Mouse (Mus musculus) left cerebral cortex, postnatal 25 days (tissue): ENCODE data around the gene Chd9. TPM values are rescaled to one million over a fixed set of nuclear protein-coding genes. Genes with fewer than 3 reads are reported as not detected.
"Not testable (repeated sequence)": the region's sequence is repeated elsewhere in the genome, so short reads cannot be mapped to it uniquely, and the experiment has no call there.

Source experiments
- DNase-seq, 2 experiments: peaks; one replicate each; pipeline ENCODE4 v3.0.0; 2022; ENCODE audit warnings: low spot score in 2 of 2, mixed read lengths in 1 of 2
- intact Hi-C: fragments of 180-260 bp; cut with DNase I; formaldehyde crosslinking; loops from one replicate; pipeline ENCODE4 v1.15.1; 2025
- total RNA-seq, 2 experiments: library from RNA; stranded (reverse); gene quantifications; 2 replicates each; pipeline ENCODE4 v1.2.3; 2021

Gene Chd9
- total RNA-seq, 2 experiments from 2014 or later = 194 to 203 TPM

DNA sequence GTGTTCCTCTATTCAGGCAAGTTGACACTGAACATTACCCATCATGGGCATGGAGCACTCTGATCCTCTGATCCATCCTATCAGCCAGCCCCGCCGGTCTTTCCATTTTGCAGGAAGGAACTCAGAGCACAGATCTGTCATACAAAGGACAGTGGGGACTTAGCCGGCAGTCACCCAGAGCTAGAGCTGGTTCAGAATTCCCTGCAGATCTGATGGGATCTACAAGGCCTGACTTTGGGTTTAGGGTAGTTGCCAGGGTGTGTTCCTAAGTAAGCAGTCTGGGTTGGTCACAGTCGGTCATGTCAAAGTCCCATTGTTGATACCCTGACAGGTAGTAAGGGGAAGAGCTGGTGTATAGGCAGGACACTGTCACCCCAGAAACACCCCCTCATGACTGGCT, 39.8 kb downstream of the Chd9 start:
- intact Hi-C loops = loop anchor here (2.0 kb wide), 2 partner anchors 31 to 39 kb away; partner anchors contain the start of gene Chd9

GRCm38 (mm10) chr8:90868334-90868733, 40.2 kb downstream of the Chd9 start:
- intact Hi-C loops = loop anchor here (2.0 kb wide), 2 partner anchors 32 to 40 kb away; partner anchors contain the start of gene Chd9
- DNase-seq = peak; percentile 49 to 95

More for the DNA sequence above, 39.8 kb downstream of the Chd9 start:
- no peak for DNase-seq

DNA sequence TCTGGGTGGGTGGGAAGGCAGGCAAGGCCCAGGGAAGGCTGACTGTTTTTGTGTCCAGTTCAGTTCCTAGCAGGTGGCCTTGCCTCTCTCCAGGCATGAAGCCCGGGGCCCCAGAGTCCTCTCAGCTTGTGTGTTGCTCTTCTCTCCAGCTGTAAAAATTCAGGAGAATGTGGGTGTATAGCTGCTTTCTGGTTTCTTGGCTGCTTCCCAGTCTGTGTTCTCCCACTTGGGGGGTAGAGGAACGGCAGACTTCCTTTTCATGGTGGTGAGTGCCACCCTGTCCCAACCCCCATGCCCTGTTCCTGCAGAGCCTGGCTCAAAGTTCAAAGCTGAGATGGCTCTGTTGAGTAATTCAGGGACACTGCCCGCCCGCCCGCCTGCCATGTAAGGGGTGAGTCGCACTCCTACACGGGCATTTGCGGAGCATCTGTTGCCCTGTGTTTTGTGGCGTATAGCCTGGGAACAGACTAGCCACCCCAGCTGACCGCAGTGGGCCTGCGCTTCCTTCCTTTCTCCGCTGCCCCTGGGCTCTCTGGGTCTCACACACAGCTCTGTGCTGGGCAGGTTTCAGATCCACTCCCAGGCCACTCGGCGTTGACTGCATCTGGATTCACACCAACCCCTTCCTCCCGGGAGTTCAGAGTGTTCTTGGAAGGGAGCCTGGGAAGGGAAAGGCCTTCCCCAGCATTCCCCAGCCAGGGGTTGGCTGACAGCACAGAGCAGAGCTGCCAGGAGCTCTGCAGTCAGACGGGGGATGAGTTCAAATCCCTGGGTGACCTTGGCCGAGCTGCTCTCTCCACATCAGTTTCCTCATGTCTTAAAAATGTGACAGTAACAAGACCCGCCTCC, 41.1 kb downstream of the Chd9 start:
- intact Hi-C loops = loop anchor here (1.0 to 2.0 kb wide), 4 partner anchors 8 to 40 kb away; partner anchors contain the start of gene Chd9
- DNase-seq = peak; percentile 77 to 91

GRCm38 (mm10) chr8:90869920-90870777, 42.0 kb downstream of the Chd9 start:
- intact Hi-C loops = loop anchor here (1.0 to 2.0 kb wide), 4 partner anchors 7 to 41 kb away; partner anchors contain the start of gene Chd9

DNA sequence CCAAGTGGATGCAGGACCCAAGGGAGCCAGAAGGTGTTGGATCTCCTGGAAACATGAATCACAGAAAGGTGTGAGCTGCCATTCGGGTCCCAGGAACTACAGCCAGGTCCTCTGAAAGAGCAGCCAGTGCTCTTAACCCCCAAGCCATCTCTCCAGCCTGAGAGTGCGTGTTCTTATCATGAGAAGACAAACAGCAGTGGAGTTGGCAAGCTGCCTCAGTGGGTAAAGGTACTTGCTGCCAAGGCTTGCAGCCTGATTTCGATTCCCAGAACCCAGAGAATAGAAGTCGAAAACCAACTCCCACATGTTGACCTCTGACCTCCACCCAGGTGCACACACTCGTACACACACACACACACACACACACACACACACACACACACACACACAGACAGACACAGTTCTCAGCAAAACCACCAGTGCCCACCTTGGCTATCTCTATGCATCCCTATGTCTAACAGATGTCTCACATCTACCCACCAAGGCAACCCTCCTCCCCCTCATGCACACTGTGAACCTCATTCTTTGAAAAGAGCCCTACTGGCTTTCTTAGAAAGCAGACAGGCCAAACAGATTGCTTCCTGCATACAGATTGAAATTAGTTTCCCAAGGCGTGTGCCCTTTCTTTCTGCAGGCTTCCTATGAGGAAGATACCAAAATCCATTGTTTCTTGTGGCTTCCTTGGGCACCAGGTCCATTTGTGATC, 43.4 kb downstream of the Chd9 start:
- peak in 1 of 2 experiments; percentile 56 for DNase-seq
- intact Hi-C loops = no loop called here

More at GRCm38 (mm10) chr8:90869920-90870777, 42.0 kb downstream of the Chd9 start:
- DNase-seq = peak; percentile 54 to 89

DNA sequence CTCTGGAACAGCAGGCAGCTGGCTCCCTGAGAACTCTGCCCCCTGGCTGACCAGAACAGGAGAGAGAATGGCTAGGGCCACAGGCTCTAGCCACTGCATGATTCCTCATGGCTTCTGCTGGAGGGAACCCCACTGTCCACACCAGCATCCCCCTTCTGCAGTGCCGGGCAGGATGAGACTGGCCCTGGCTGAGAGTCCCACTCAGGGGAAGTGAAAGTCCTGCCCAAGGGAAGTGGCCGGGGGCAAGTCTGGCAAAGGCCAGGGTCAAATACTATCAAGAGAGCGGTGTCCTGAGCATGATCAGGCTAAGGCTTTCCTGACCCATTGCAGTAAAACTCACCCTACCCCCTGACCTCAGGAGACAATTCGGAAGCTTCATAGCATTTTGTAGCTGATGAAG, 44.9 kb downstream of the Chd9 start:
- DNase-seq = peak in 1 of 2 experiments; percentile 40
- intact Hi-C loops = no loop called here

DNA sequence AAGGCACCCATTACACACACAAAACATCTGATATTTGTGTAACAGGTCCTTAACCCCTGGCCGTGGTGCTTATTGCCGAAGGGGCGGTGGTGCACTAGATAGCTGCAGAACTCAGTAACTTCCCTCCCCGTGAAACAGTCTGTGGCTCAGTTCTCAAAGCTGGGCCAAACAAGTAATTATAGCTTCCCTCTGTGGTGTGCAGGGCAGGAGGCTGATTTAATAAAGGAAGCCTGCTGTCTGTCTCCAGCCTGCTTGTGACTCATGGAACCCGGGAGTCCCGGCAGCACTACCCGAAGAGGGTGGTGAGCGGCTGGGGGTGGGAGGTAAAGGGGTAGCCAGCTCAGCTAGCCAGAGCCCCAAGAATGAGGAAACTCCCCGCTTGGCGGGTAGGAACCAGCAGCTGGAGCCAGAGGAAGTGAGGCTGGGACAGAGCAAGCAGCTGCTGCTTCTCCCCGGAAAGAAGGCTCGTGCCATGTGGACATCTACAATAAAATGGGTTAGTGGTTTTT, 48.1 kb downstream of the Chd9 start:
- intact Hi-C loops = loop anchor here (2.0 kb wide), 2 partner anchors 33 to 47 kb away; partner anchors contain the start of gene Chd9
- peak; percentile 75 to 92 for DNase-seq

DNA sequence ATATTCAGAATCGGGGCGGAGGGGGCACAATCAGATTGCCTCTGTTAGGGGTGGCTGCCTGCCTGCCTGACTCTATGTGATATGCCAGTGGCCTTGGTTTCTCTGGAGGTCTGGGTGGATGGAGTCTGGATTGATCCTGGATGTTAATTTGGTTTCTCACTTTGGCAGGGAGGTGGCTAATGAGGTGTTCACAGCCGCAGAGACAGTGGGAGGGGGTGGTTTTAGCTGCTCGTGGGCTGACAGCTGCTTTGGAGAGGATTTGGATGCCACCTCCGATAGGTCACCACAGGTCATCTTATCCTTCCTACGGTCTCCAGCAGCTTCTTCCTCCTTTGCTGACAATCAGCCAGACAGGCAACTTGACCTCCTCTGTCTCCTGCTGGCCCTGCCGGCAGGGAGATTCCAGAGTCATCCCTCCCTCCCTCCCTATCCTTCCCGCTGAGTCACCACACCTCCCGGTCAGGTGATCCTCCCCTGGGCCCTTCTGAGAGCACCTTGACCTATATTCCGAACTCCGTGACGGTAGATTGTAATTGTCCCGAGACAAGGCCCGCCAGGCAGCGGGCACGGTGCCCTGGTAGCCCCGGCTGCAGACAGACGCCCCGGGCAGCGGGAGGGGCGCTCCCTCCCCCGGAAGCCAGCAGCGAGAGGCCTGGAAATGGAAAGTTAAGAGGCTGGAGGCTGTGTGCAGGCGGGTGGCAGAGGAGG, 48.7 kb downstream of the Chd9 start:
- intact Hi-C loops = loop anchor here (1.0 to 2.0 kb wide), 3 partner anchors 8 to 48 kb away; partner anchors contain the start of gene Chd9
- peak; percentile 80 to 90 for DNase-seq

DNA sequence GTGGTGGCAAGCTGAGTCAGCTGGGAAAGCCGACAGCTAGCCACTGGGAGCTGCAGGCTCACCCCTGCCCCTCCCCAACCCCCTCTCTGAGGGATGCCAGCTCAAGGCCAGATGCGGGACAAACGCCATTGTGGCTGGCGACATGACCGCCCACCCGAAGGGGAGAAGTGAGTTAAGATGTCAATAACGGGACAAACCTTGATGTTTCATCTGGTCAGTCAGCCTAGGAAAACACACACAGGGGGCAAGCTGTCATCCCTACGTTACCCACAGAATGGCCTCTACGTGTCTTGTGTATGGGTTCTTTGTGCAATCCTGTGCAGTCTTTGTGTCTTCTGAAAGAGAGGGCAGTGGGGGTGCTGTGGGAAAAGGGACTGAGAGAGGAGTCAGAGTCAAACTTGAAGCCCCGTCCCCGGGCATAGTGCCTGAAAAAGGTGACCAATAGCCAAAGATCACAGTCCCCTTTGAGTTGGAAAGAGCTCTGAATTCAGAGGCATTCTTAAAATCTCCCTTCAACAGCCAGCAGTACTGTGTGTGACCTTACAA, 49.4 kb downstream of the Chd9 start:
- intact Hi-C loops = loop anchor here (1.0 to 2.0 kb wide), 3 partner anchors 8 to 49 kb away; partner anchors contain the start of gene Chd9
- no peak for DNase-seq

DNA sequence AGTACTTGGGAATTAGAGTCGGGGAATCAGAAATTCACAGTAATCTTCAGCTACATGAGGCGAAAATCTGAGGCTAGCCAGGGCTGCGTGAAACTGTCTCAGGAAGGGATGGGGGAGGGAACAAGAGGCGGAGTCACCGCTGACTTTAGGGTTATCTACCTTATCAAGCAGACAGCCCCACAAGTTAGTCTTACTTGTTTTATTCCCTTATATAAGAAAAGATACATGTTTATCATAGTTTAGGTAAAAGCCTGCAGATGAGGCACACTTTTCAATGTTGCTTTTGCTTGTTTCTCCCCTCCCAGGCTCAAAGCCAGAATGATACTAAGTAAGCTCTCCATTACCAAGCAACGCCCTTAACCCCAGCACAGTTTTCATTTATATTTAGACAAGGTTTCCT, 50.4 kb downstream of the Chd9 start:
- intact Hi-C loops = no loop called here
- DNase-seq = no peak

- DNase-seq = no peak
- intact Hi-C loops = no loop called here
These were observed 51.9 kb downstream of the Chd9 start for GRCm38 (mm10) chr8:90880041-90880440.

DNA sequence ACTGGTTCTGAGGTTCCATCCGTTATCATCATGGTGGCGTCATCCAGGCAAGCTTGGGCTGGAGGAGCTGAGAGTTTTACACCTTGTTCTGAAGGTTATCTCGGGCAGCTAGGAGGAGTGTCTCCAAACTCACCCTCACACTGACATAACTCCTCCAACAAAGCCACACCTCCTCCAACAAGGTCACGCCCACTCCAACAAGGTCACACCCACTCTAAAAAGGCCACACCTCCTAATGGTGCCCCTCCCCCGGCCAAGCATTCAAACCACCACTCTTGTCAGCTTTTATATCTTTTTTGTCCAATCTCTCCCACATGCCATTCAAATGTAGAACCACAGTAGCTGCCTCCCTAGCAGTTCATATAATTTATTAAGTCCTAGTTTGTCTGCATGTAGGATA, 53.0 kb downstream of the Chd9 start:
- DNase-seq = no peak
- intact Hi-C loops = no loop called here

GRCm38 (mm10) chr8:90882088-90882691, 54.0 kb downstream of the Chd9 start:
- no peak for DNase-seq
- intact Hi-C loops = no loop called here

GRCm38 (mm10) chr8:90885671-90886368, 57.7 kb downstream of the Chd9 start:
- no peak for DNase-seq
- intact Hi-C loops = no loop called here

GRCm38 (mm10) chr8:90886369-90886712, 58.2 kb downstream of the Chd9 start:
- DNase-seq, intact Hi-C loops: not testable (repeated sequence)

DNA sequence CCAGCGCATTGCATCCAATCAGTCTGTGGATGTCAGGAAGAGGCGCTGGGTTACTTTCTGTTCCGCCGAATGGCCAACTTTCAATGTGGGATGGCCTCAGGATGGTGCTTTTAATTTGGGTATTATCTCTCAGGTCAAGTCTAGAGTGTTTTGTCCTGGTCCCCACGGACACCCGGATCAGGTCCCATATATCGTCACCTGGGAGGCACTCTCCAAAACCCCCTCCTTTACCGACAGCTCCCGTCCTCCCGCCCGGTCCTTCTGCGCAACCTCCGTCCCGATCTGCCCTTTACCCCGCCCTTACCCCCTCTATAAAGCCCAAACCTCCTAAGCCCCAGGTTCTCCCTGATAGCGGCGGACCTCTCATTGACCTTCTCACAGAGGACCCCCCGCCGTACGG, 59.2 kb downstream of the Chd9 start:
- intact Hi-C loops, DNase-seq: not testable (repeated sequence)

DNA sequence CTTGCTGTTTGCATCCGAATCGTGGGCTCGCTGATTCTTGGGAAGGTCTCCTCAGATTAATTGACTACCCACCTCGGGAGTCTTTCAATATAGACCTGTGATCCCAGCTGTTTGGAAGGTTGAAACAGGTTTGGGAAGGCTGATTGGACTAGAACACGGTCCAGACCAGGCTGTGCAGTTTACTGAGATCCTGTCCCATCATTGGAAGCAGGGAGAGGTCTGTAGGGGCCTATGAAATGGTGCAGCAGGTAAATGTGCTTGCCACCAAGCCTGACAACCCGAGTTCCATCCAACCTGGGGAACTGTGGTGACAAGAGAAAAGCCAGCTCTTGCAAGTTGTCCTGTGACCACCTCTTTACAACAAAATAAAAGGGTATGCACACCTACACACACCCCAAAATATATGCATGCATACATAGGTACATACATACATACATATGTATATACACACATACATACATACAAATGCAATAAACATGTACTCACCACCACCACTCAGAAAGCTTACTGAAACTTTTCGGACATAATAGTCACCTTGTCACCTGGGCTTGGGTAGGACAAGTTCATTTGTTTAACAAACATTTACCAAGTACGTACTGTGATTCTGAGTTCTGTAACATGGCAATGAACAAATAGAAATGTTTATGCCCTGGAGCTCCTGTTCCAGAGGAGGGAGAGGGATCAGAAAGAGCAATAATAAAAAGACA, 63.9 kb downstream of the Chd9 start:
- intact Hi-C loops = no loop called here

More for the DNA sequence above, 63.9 kb downstream of the Chd9 start:
- no peak for DNase-seq
